Mouse (Mus musculus): ENCODE measurements around the gene Tmprss3.

DNA sequence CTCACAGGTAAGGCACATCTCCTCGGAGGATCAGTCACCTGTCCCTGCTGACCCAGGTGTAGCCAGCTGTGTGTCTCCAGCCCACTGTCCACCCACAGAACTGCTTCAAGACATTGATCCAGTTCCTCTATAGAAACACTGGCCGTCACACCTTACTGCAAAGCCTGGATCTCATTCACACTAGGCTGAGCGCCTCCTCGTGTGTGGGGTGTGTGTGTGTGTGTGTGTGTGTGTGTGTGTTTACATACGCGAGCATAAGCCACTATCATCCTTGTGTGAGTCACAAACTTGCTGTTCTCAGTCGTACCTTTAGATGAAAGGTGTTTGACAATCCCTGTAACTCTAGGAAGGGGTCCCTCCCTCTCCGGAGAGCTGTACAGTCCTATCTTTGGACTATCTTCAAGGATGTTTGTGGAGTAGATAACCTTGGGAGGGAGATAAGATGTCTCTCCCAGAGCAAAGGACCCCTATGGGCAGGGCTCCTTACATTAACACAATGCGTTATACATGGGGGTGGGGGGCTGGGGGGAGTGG lies 45.7 kb downstream of the Tmprss3 start:
- TF ChIP-seq CTCF (IDR thresholded peaks at IDR 0.05; ENCODE audit: extremely low read depth, insufficient read depth, insufficient read length, insufficient replicate concordance) = no peak
- no peak for TF ChIP-seq POLR2A (IDR thresholded peaks at IDR 0.05; ENCODE audit: low read depth, low read length)

Data from spleen, adult 2 months (tissue).